Mouse (Mus musculus): Measurements from ENCODE around the gene Zfp827.
A peak's percentile ranks its signal among the peaks of the same experiment; 100 is the strongest.

The Zfp827 gene

DNA sequence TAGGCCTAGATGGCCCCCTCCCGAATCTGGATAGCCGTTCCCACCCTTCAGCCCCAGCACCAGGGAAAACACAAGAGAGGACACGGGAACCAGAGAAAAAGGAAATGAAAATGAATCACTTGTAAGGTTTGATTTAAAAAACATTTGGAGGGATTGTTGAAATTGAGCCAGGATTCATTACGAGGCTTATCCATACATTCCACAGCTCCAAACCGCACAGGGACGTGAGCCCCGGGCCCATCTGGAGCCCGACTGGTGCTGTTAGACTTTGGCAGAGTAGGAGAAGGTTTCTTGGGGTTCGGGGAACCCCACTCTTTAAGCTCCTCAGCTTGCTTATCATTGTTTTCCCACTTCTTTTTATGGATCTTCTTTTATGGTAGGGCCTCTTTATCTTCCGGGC, 76.9 kb downstream of the Zfp827 start:
- ATAC-seq (ENCODE audit: low TSS enrichment) = no peak

DNA sequence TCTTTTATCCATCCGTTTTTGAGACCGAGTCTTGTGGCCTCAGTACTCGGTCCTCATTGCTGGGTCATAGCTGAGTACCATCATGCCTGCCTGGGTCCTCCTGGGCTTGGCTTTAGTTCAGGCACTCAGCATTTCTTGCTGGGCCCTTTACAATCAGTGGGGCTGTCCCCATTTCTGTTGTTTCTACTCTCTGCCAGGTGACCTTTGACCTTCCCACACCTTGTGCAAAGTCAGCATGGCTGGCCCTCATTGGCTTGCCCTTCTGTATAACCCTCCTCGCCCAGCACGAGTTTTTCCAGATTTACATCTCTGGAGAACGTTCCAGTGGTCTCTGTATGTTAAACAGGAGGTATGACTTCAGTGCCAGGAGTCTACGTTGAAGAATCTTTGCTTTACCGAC, 83.2 kb downstream of the Zfp827 start:
- no peak for ATAC-seq (ENCODE audit: low TSS enrichment)

GRCm38 (mm10) chr8:79112480-79112879, 84.2 kb downstream of the Zfp827 start:
- ATAC-seq (ENCODE audit: low TSS enrichment) = peak; percentile 41; the same call in 1 of the 2 replicates

GRCm38 (mm10) chr8:79113533-79113932, 85.3 kb downstream of the Zfp827 start:
- no peak for ATAC-seq (ENCODE audit: low TSS enrichment)

DNA sequence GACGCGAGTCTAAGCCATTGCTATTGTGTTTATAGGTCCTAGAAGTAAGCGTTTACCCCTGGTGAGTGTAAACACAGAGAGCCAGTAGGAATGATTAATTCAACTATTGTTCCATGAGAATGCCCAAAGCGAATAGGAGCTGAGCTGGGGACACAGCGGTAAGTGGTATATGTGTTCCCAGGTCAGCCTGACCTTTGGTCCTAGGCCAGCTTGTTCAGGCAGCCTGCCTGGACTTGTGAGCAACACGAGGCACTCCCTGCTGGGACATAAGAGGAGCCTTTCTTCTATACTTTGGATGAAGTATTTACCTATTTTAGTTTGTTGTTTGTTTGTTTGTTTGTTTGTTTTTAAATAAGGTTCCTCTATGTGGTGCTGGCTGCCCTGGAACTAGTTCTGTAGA, 86.3 kb downstream of the Zfp827 start:
- ATAC-seq (ENCODE audit: low TSS enrichment) = no peak

GRCm38 (mm10) chr8:79116436-79116835, 88.2 kb downstream of the Zfp827 start:
- no peak for ATAC-seq (ENCODE audit: low TSS enrichment)

DNA sequence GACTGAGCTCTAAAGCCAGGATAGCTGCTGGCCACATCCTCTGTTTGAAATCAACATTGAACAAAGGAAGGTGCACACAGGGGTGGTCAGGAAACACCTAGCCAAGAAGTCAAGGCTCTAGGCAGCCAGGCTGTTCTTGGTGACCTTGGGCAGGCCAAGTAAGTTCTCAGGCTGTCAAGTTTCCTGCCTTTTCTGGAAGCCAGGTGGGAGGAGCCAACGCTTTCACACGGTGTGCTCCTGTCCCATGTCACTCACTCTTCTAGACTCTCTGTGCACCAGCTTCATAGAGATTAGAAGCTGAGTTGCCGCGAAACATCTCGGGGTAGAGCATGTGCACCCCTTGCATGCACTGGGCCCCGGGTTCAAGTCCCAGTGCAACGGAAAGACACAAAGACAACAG, 89.5 kb downstream of the Zfp827 start:
- ATAC-seq (ENCODE audit: low TSS enrichment) = no peak

DNA sequence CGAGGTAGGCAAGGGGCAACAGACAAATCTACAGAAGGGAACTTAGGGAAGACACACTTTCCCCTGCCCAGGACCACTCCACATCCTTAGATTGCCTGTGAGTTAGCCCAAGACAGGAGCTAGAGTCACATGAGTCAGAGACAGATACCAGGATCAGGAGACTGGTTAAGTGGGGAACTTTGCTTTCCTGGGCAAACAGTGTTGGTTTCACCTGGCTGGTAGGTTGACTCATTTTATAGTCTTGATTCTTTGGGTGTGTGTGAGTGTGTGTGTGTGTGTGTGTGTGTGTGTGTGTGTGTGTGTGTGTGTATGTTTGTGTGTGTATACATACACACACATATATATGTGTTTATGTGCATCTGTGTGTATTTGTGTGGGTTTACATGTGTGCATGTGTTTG, 93.4 kb downstream of the Zfp827 start:
- no peak for ATAC-seq (ENCODE audit: low TSS enrichment)

- ATAC-seq (ENCODE audit: low TSS enrichment) = no peak
Measured at GRCm38 (mm10) chr8:79124231-79124630, 96.0 kb downstream of the Zfp827 start.

- ATAC-seq (ENCODE audit: low TSS enrichment) = no peak
Measured at GRCm38 (mm10) chr8:79127211-79127816, 99.1 kb downstream of the Zfp827 start.

DNA sequence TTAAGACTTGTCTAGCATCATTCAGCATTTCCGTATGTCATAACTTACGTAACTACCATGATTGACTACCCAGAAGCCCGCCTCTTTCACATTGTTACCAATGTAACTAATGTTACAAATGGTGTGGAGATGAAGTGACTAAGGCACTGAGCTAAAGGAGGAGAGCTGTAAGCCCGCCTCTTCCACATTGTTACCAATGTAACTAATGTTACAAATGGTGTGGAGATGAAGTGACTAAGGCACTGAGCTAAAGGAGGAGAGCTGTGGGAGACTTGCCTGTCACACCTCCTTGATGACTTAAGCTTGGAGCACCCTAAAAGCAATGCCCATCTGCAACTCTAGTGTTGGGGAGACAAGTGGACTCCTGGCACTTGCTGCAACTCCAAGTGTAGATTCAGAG, 100.3 kb downstream of the Zfp827 start:
- ATAC-seq (ENCODE audit: low TSS enrichment) = peak; percentile 80

DNA sequence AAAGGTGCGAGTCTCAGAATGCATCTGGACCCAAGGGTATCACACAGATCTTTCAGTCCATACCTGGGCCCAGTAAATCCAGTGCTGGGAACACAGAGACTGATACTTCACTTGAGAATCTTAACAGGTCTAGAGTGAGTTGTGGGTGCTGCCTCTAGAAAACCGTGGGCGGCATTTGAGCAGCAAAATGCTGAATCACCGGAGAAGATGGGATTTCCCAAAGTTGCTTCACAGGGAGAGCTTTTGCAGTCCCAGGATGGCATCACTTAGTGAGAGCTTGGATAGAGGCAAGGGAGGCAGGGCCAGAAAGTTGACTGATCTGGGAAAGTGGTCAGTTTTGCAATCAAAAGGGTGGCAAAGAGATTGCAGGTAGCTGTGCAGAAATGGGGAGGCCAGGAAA, 111.4 kb downstream of the Zfp827 start:
- ATAC-seq (ENCODE audit: low TSS enrichment) = peak; percentile 62

DNA sequence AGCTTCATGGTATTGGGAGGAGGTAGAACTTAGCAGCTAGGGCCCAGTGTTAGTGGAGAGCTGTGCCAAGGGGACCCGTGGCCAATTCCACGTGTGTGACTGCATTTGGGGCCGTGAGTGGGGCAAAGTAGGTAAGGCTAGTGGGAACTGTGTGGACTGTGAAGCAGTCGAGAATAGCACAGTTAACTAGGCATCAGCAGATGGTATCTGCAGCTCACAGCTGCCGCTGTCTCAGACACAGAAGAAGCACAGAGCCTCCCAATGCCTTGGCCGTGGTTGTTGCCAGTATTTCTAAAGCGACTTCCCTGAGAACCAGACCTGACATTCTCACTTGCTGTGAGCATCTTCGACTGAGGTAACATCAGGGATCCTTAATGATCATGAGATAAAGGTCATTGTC, 112.7 kb downstream of the Zfp827 start:
- peak; percentile 79 for ATAC-seq (ENCODE audit: low TSS enrichment)

GRCm38 (mm10) chr8:79141592-79141991, 113.4 kb downstream of the Zfp827 start:
- ATAC-seq (ENCODE audit: low TSS enrichment) = 0 out of 2 replicates have a peak, but pooled peaks have one; percentile 22

GRCm38 (mm10) chr8:79143729-79144128, 115.5 kb downstream of the Zfp827 start:
- no peak for ATAC-seq (ENCODE audit: low TSS enrichment)

DNA sequence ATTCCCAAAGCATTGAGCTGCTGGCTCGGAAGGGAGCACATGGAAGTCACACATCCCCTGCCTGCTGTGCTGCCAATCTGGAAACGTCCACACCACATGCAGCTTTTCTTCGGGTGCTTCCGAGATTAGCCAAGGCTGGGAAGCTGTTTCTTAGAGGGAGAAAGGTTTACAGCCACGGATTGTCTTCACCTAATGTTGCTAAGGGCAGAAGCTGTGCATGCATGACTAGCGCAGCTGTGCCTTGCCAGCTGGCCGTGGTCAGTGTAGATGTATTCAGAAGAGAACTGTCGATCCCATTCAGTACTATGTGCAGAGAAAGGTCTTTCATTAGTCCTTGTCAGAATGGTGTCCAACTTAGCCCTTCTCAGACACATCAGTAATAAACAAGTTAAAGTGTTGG, 117.0 kb downstream of the Zfp827 start:
- ATAC-seq (ENCODE audit: low TSS enrichment) = peak; percentile 25; the same call in 1 of the 2 replicates

GRCm38 (mm10) chr8:79145626-79146025, 117.4 kb downstream of the Zfp827 start:
- ATAC-seq (ENCODE audit: low TSS enrichment) = no peak

DNA sequence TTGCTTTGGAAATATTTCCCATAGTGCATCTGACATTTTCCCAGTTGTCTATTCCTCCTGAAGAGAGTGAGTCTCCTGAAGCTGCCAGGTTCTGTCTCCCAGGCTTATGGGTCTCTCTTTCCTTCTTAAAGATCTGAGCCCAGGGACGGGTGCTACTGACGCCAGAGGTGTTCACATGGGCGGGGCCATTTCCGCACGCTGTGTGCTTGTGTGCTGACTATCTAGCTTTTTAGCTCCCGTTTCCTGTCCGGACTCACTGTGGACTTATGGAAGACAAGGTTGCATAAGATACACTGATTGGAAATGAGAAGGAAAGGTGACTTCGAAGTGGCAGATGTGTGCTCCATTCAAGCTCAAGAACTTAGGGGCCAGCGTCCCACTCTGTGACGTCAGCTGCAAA, 120.6 kb downstream of the Zfp827 start:
- ATAC-seq (ENCODE audit: low TSS enrichment) = no peak

DNA sequence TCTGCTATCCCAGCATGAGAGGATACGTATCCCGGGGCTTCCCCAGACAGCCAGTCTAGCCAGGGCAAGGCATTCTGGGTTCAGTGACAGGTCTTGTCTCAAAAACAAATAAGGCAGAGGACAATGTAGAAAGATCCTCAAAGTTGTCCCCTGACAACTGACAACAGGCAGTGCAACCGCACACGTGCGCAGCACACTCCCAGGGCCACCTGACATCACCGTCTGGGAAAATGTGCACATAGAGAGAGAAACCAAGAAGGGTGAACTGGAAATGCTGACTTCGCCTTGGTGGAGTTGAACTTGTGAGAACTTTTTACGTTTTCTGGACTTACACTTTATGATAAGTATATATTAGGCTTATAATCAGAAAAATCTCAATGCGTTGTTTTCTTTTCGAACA, 121.6 kb downstream of the Zfp827 start:
- no peak for ATAC-seq (ENCODE audit: low TSS enrichment)

DNA sequence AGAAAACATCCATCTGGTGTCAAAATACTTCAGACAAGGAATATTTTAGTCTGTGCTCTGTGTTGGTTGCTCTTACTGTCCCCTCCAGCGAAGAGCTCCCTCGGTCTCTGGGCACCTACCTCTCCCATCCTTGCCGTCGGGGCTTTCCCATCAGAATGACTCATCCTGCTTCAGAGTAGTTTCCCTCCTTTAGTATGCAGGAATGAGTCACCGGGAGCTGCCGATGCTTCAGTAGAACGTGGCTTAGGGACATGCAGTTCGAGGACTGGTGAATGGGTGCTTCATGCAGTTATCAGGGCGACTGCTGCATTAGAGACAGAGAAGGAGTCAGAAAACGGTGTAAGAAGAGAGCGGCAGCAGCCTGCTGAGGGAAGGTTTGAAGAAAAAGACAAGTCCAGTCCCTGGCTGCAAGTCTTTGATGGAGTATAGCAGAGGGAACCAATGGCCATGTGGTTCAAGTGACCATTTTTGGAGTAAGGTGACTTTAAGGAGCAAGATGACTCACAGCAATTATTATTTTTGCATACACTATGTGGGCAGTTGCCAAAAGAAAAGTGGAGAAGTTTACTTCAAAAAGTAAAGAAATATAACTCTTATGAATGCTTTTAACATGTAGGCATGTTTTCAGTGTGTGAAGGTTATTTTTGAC, 122.4 kb downstream of the Zfp827 start:
- peak; percentile 85 for ATAC-seq (ENCODE audit: low TSS enrichment)

DNA sequence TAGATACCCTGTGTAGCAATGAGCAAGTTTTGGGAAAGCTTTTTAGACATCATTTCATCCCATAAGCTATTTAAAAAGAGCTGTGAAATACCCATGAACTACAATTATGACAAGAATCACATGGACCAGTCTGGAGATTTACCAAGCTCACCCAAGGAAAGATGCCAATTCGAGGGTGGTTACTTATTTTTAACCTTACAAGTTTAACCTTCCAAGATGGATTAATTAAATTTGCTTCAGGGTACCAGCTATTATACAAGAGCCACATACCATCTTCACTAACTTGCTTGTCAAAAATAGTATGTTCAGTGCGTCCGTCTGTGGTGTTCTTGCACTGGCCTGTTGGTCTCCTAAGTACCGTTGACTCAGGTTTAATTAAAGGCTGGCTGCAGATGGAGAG, 123.4 kb downstream of the Zfp827 start:
- peak; percentile 64 for ATAC-seq (ENCODE audit: low TSS enrichment)

DNA sequence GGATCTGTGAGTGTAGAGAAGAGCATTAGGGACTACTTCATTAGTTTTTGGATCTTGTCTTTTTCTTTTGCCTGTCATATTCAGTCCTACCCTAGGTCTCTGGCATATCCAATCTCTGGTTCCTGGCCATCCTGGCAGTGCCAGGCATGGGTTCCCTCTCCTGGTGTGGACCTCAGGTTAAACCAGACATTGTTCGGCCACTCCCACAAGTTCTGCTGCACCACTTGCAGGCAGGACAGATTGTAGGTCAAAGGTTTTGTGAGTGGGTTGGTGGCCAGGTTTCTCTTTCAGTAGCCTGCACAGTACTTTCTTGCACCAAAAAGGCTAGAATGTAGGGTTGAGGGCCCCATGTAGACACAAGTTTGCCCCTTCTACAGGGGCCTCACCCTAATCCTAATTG, 125.0 kb downstream of the Zfp827 start:
- no peak for ATAC-seq (ENCODE audit: low TSS enrichment)

GRCm38 (mm10) chr8:79153637-79154036, 125.4 kb downstream of the Zfp827 start:
- no peak for ATAC-seq (ENCODE audit: low TSS enrichment)
